Mouse (Mus musculus): ENCODE measurements around the gene Casc1.

- TF ChIP-seq CTCF (IDR thresholded peaks at IDR 0.05; ENCODE audit: borderline replicate concordance, control insufficient read depth, extremely low read depth, insufficient read depth, low read length, poor library complexity) (0 out of 2 replicates have a peak, but pooled peaks have one; percentile 10), POLR2A (IDR thresholded peaks at IDR 0.05; ENCODE audit: control insufficient read depth, extremely low read depth, insufficient read depth, low read length, poor library complexity) (peak; percentile 62)
These were observed 38.7 kb upstream of the Casc1 start for GRCm38 (mm10) chr6:145249291-145250184.

Measured in thymus, adult 2 months (tissue).